Mouse (Mus musculus): ENCODE measurements around the gene Klf12. TPM values are rescaled to one million over a fixed set of nuclear protein-coding genes. Genes with fewer than 3 reads are reported as not detected.
A peak's percentile ranks its signal among the peaks of the same experiment; 100 is the strongest.

Klf12 gene
- polyA plus RNA-seq, 1 experiment, result 8.2 TPM

DNA sequence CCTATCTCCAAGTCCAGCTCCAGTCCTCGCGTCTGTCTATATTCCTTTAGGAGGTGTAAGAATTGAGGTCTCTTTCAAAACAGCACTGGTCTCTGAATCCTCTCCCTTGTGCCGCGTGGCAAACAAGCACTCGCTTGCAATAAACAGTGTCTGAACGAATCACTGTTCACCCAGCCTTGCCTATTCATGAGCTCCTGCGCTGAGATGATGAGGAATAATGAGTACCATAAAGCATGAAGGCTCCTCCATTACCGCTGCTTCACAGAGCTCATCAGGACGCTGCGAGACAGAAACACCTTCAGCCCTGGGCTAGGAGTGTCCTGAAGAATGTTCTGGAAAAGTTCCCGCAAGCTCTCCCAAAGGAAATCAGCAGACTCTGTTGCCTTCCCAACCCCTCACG, 179.7 kb downstream of the Klf12 start:
- Histone ChIP-seq H3K9ac (ENCODE audit: low read depth, poor library complexity, severe bottlenecking) (no peak overlapping the region), H3K4me1 (ENCODE audit: control insufficient read depth, insufficient read depth, low read length) (peaks cover 2% of the 10 kb centered on the region), H3K4me3 (ENCODE audit: low read depth, low read length) (no peak overlapping the region), H3K36me3 (ENCODE audit: control insufficient read depth, insufficient read depth, low read length, poor library complexity, severe bottlenecking) (no peaks in the 10 kb centered on the region; the same call in 1 of the 2 replicates), H3K9me3 (replicated peaks; ENCODE audit: control insufficient read depth, insufficient read depth, low read length, poor library complexity, severe bottlenecking) (no peaks in the 10 kb centered on the region), H3K27ac (ENCODE audit: insufficient read depth, low read length) (no peak overlapping the region), H3K27me3 (ENCODE audit: control insufficient read depth, insufficient read depth, low read length, poor library complexity, severe bottlenecking) (no peaks in the 10 kb centered on the region)
- no peak for TF ChIP-seq EP300 (IDR thresholded peaks at IDR 0.05; ENCODE audit: insufficient read depth, low read depth, low read length)
- no peak for TF ChIP-seq POLR2A (IDR thresholded peaks at IDR 0.05; ENCODE audit: insufficient read depth, low read length)
- TF ChIP-seq CTCF (IDR thresholded peaks at IDR 0.05; ENCODE audit: low read depth, low read length), result no peak

DNA sequence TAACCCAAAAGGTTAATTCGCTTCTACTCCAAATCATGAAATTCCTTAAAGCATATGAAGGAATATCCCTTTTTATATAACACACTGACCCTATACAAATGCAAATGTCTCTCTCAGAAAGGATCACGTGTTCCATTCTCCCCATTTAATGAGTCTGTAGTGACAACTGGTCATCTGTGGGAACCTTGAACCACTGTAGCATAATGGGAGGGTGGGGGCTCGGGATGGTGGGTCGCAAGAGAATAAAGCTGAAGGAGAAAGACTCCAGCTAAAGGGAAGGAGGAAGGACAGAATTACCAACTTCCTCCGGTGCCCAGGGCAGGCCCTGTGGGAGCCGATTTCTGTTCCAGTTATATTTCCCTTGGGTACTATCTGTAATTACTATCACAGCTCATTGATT, 180.7 kb downstream of the Klf12 start:
- no peak overlapping the region for H3K4me3 ChIP-seq (ENCODE audit: low read depth, low read length)
- H3K9me3 ChIP-seq (replicated peaks; ENCODE audit: control insufficient read depth, insufficient read depth, low read length, poor library complexity, severe bottlenecking), result no peaks in the 10 kb centered on the region
- H3K9ac ChIP-seq (ENCODE audit: low read depth, poor library complexity, severe bottlenecking), result no peak overlapping the region
- no peaks in the 10 kb centered on the region for H3K27me3 ChIP-seq (ENCODE audit: control insufficient read depth, insufficient read depth, low read length, poor library complexity, severe bottlenecking)
- no peaks in the 10 kb centered on the region; the same call in 1 of the 2 replicates for H3K36me3 ChIP-seq (ENCODE audit: control insufficient read depth, insufficient read depth, low read length, poor library complexity, severe bottlenecking)
- H3K4me1 ChIP-seq (ENCODE audit: control insufficient read depth, insufficient read depth, low read length), result peaks cover 2% of the 10 kb centered on the region
- TF ChIP-seq POLR2A (IDR thresholded peaks at IDR 0.05; ENCODE audit: insufficient read depth, low read length) (no peak), EP300 (IDR thresholded peaks at IDR 0.05; ENCODE audit: insufficient read depth, low read depth, low read length) (no peak), CTCF (IDR thresholded peaks at IDR 0.05; ENCODE audit: low read depth, low read length) (no peak)
- no peak overlapping the region for H3K27ac ChIP-seq (ENCODE audit: insufficient read depth, low read length)

- H3K36me3 ChIP-seq (ENCODE audit: control insufficient read depth, insufficient read depth, low read length, poor library complexity, severe bottlenecking), result no peaks in the 10 kb centered on the region
- no peaks in the 10 kb centered on the region for H3K9me3 ChIP-seq (replicated peaks; ENCODE audit: control insufficient read depth, insufficient read depth, low read length, poor library complexity, severe bottlenecking)
- H3K9ac ChIP-seq (ENCODE audit: low read depth, poor library complexity, severe bottlenecking), result no peak overlapping the region
- no peaks in the 10 kb centered on the region for H3K4me1 ChIP-seq (ENCODE audit: control insufficient read depth, insufficient read depth, low read length)
- no peak for TF ChIP-seq POLR2A (IDR thresholded peaks at IDR 0.05; ENCODE audit: insufficient read depth, low read length)
- TF ChIP-seq CTCF (IDR thresholded peaks at IDR 0.05; ENCODE audit: low read depth, low read length), result no peak
- no peak for TF ChIP-seq EP300 (IDR thresholded peaks at IDR 0.05; ENCODE audit: insufficient read depth, low read depth, low read length)
- no peak overlapping the region for H3K4me3 ChIP-seq (ENCODE audit: low read depth, low read length)
- H3K27me3 ChIP-seq (ENCODE audit: control insufficient read depth, insufficient read depth, low read length, poor library complexity, severe bottlenecking), result no peaks in the 10 kb centered on the region
- H3K27ac ChIP-seq (ENCODE audit: insufficient read depth, low read length), result no peak overlapping the region
Measured at GRCm38 (mm10) chr14:100097208-100098189, 187.0 kb downstream of the Klf12 start.

DNA sequence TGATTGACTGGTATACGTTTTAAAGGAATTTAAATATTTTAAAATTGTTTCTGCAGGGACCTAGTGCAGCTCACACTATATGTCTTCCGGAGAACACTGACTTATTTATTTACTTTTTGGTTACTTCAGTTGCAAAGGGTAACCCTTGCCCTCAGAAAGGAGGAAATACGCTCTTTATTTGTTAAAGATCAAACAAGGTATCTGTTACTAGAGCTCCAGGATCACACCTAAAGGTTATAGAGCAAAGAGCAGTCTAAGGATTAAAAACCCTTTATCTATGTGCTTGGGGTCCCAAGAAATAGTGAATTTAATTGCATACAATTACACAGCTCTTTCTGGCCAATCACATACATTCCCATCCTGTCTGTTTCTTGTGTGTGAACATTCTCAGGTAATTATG, 188.7 kb downstream of the Klf12 start:
- Histone ChIP-seq H3K27me3 (ENCODE audit: control insufficient read depth, insufficient read depth, low read length, poor library complexity, severe bottlenecking) (no peaks in the 10 kb centered on the region), H3K4me3 (ENCODE audit: low read depth, low read length) (no peak overlapping the region), H3K36me3 (ENCODE audit: control insufficient read depth, insufficient read depth, low read length, poor library complexity, severe bottlenecking) (no peaks in the 10 kb centered on the region), H3K9ac (ENCODE audit: low read depth, poor library complexity, severe bottlenecking) (no peak overlapping the region), H3K27ac (ENCODE audit: insufficient read depth, low read length) (no peak overlapping the region), H3K4me1 (ENCODE audit: control insufficient read depth, insufficient read depth, low read length) (no peaks in the 10 kb centered on the region), H3K9me3 (replicated peaks; ENCODE audit: control insufficient read depth, insufficient read depth, low read length, poor library complexity, severe bottlenecking) (no peaks in the 10 kb centered on the region)
- TF ChIP-seq POLR2A (IDR thresholded peaks at IDR 0.05; ENCODE audit: insufficient read depth, low read length) (no peak), EP300 (IDR thresholded peaks at IDR 0.05; ENCODE audit: insufficient read depth, low read depth, low read length) (no peak), CTCF (IDR thresholded peaks at IDR 0.05; ENCODE audit: low read depth, low read length) (no peak)

DNA sequence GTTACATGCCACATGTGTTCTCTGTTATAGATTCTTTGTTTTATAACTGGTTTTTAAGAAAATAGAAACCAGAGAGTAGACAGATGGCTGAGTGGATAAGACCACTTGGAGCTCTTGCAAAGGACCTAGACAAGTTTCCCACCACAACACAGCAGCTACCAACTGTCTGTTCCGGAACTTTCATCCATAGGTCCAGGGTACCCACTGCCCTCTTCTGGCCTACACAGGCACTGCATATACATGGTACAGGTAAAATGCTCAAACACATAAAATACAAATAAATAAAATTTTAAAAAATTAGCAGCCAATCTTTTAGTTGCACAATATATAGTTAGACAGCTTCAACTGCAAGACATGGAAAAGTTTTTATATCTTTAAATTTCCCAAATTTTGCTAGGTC, 194.0 kb downstream of the Klf12 start:
- H3K9me3 ChIP-seq (replicated peaks; ENCODE audit: control insufficient read depth, insufficient read depth, low read length, poor library complexity, severe bottlenecking), result no peaks in the 10 kb centered on the region
- no peaks in the 10 kb centered on the region for H3K4me1 ChIP-seq (ENCODE audit: control insufficient read depth, insufficient read depth, low read length)
- H3K36me3 ChIP-seq (ENCODE audit: control insufficient read depth, insufficient read depth, low read length, poor library complexity, severe bottlenecking), result no peaks in the 10 kb centered on the region
- H3K27ac ChIP-seq (ENCODE audit: insufficient read depth, low read length), result no peak overlapping the region
- no peaks in the 10 kb centered on the region for H3K27me3 ChIP-seq (ENCODE audit: control insufficient read depth, insufficient read depth, low read length, poor library complexity, severe bottlenecking)
- H3K9ac ChIP-seq (ENCODE audit: low read depth, poor library complexity, severe bottlenecking), result no peak overlapping the region
- H3K4me3 ChIP-seq (ENCODE audit: low read depth, low read length), result no peak overlapping the region
- TF ChIP-seq EP300 (IDR thresholded peaks at IDR 0.05; ENCODE audit: insufficient read depth, low read depth, low read length) (no peak), CTCF (IDR thresholded peaks at IDR 0.05; ENCODE audit: low read depth, low read length) (peak; percentile 11)

- Histone ChIP-seq H3K4me3 (ENCODE audit: low read depth, low read length) (no peak overlapping the region), H3K27me3 (ENCODE audit: control insufficient read depth, insufficient read depth, low read length, poor library complexity, severe bottlenecking) (no peaks in the 10 kb centered on the region), H3K9me3 (replicated peaks; ENCODE audit: control insufficient read depth, insufficient read depth, low read length, poor library complexity, severe bottlenecking) (no peaks in the 10 kb centered on the region), H3K27ac (ENCODE audit: insufficient read depth, low read length) (no peak overlapping the region), H3K9ac (ENCODE audit: low read depth, poor library complexity, severe bottlenecking) (no peak overlapping the region), H3K36me3 (ENCODE audit: control insufficient read depth, insufficient read depth, low read length, poor library complexity, severe bottlenecking) (no peaks in the 10 kb centered on the region), H3K4me1 (ENCODE audit: control insufficient read depth, insufficient read depth, low read length) (no peaks in the 10 kb centered on the region)
- TF ChIP-seq CTCF (IDR thresholded peaks at IDR 0.05; ENCODE audit: low read depth, low read length) (no peak), EP300 (IDR thresholded peaks at IDR 0.05; ENCODE audit: insufficient read depth, low read depth, low read length) (no peak), POLR2A (IDR thresholded peaks at IDR 0.05; ENCODE audit: insufficient read depth, low read length) (no peak)
Measured at GRCm38 (mm10) chr14:100079620-100080019, 204.9 kb downstream of the Klf12 start.

Data from ES-Bruce4 (cell line).